Mouse (Mus musculus) bone marrow, adult 2 months (tissue): ENCODE measurements around the gene Ccni.

Experiments used
- CTCF ChIP-seq: fragments of 200-500 bp; IDR thresholded peaks from 2 replicates; pipeline ENCODE4 v1.5.1; 2011; ENCODE audit warnings: low read length, control low read depth; ENCODE audit not compliant: control insufficient read depth, insufficient read depth
- POLR2A ChIP-seq: fragments of 200-500 bp; IDR thresholded peaks from 2 replicates; pipeline ENCODE4 v1.6.1; 2011; ENCODE audit warnings: low read depth, mild to moderate bottlenecking, control low read depth, low read length, borderline replicate concordance; ENCODE audit not compliant: control insufficient read depth

DNA sequence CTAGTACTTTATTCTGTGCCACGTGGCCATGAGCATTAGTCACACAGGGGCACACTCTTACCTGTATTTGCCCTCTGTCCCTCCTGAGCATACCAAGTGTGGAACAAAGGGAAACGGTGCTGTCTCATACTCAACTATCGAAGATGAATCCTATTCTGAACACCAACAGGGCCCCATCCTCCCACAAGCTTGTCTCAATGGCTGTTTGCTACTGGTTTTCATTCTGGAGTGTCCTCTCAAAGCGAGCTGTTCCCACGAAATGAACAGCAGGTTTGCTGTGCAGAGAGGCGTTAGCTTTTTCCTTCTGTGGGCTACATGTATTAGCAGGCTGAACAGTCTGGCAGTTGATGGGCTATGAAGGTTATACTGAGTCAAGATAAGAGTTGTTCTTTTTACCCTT is 27.7 kb downstream of the Ccni start:
- TF ChIP-seq POLR2A (no peak), CTCF (no peak)
